Mouse (Mus musculus): Measurements from ENCODE around the gene Hoxa3. TPM values are rescaled to one million over a fixed set of nuclear protein-coding genes. Genes with fewer than 3 reads are reported as not detected.
A peak's percentile ranks its signal among the peaks of the same experiment; 100 is the strongest.

The Hoxa3 gene
- polyA plus RNA-seq, 1 experiment from 2014 or later, result 7.7 TPM

DNA sequence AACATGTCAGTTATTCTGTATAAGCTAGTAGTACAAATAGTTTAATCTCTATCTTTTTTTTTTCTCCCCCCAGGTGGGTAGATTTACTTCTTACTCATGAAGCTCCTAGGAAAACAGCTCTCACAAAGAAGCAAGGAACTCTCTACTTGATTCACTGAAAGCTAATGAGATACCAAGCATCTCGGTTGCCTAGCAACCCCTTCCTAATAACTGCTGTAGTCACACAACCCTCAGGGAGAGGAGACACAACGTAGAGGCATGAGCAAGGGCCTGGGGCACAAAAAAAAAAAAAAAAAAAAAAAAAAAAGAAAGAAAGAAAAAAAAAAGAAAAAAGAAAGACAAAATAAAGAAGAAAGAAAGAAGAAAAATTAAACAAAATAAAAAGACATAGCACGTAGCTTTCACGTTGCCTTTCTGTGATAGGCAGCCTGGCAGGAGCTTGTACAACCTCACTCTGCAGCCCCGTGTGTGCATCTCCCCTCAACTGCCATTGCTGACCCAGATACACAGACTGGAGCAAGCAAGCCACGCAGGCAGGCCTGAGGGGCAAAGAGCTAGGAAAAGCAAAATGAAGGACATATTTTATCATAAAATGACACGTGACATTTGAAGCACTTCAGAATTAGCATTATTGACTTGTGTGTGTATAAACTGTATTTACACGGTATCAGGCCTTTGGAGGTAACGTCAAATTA, 75.1 kb downstream of the Hoxa3 start:
- H3K9ac ChIP-seq (replicated peaks), result no peak overlapping the region
- no peak overlapping the region for H3K27ac ChIP-seq
- no peak overlapping the region for H3K4me2 ChIP-seq
- H3K4me1 ChIP-seq (replicated peaks), result peaks cover 7% of the 10 kb centered on the region; the same call in 1 of the 2 replicates
- no peaks in the 10 kb centered on the region for H3K9me3 ChIP-seq
- 65% methylated on average over 9 of the region's 9 CpGs for WGBS
- no peak overlapping the region for H3K4me3 ChIP-seq (replicated peaks)
- no peak for ATAC-seq (ENCODE audit: insufficient number of reproducible peaks, insufficient read depth, low FRiP score, low TSS enrichment, low read depth)
- no peaks in the 10 kb centered on the region for H3K27me3 ChIP-seq
- H3K36me3 ChIP-seq, result no peaks in the 10 kb centered on the region

- H3K27me3 ChIP-seq, result peaks cover 5% of the 10 kb centered on the region; the same call in 1 of the 2 replicates
- no peak overlapping the region for H3K4me3 ChIP-seq (replicated peaks)
- no peak overlapping the region for H3K27ac ChIP-seq
- no peak overlapping the region for H3K4me2 ChIP-seq
- WGBS, result 78% methylated on average over 4 of the region's 4 CpGs
- H3K4me1 ChIP-seq (replicated peaks), result 0 out of 2 replicates have a peak, but pooled peaks cover 2% of the 10 kb centered on the region
- H3K9ac ChIP-seq (replicated peaks), result no peak overlapping the region
- no peak for ATAC-seq (ENCODE audit: insufficient number of reproducible peaks, insufficient read depth, low FRiP score, low TSS enrichment, low read depth)
- H3K9me3 ChIP-seq, result peaks cover 8% of the 10 kb centered on the region
- no peaks in the 10 kb centered on the region for H3K36me3 ChIP-seq
Observed at GRCm38 (mm10) chr6:52123673-52124072, 89.5 kb downstream of the Hoxa3 start.

DNA sequence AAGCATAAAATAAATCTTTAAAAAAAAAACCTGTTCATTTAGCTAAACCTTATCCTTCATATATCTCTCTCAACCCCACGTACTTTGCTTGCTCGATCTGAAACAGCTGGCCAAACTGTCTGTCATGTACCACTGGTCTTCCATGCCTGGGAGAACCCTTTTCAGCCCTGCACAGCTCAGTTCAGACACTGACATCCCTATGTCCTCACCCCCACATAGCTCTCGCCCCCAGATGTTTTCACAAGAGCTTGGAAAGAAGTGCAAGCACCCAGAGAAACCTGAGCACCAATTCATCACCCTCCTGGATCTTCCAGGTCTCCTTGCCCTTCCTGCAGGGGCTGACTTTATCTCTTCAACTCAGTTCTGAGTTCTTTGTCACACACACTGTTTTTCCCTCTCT, 92.0 kb downstream of the Hoxa3 start:
- peaks cover 8% of the 10 kb centered on the region for H3K4me1 ChIP-seq (replicated peaks)
- 47% methylated on average over 3 of the region's 3 CpGs for WGBS
- no peak overlapping the region for H3K4me2 ChIP-seq
- no peak for ATAC-seq (ENCODE audit: insufficient number of reproducible peaks, insufficient read depth, low FRiP score, low TSS enrichment, low read depth)
- no peaks in the 10 kb centered on the region for H3K9me3 ChIP-seq
- H3K4me3 ChIP-seq (replicated peaks), result no peak overlapping the region
- no peak overlapping the region for H3K9ac ChIP-seq (replicated peaks)
- no peak overlapping the region for H3K27ac ChIP-seq
- H3K36me3 ChIP-seq, result no peaks in the 10 kb centered on the region
- H3K27me3 ChIP-seq, result peaks cover 22% of the 10 kb centered on the region; the same call in 1 of the 2 replicates

MicroRNA genes within 50 kb of the gene (microRNA counts, 519-probe panel; counts per million panel counts)
- microRNA mmu-miR-196b, result 8,534 counts per million, percentile 94 among the panel's probes with 10 or more counts

Small RNA genes within 50 kb of the gene (microRNA-seq; reads per million reads assigned to microRNA genes)
- 98,320 reads per million, percentile 100 among the genes with 10 or more reads in this experiment for gene Mir196b

Other genes starting within 250 kb of the Hoxa3 start
- gene Skap2, start 200.8 kb downstream of the Hoxa3 start, polyA plus RNA-seq (2016; fragmentation: Nextera tagmentation; extraction: Ambion mirVana), result 14.4 and 14.6 TPM in 2 replicates
- gene Hoxa1, start 55.0 kb downstream of the Hoxa3 start, polyA plus RNA-seq (2016; fragmentation: Nextera tagmentation; extraction: Ambion mirVana), result 0.58 and 0.70 TPM in 2 replicates
- 1.8 and 2.0 TPM in 2 replicates for gene Hoxa2, start 48.5 kb downstream of the Hoxa3 start, polyA plus RNA-seq (2016; fragmentation: Nextera tagmentation; extraction: Ambion mirVana)
- gene 5730596B20Rik, start 35.8 kb downstream of the Hoxa3 start, polyA plus RNA-seq (2016; fragmentation: Nextera tagmentation; extraction: Ambion mirVana), result 0.91 and 0.98 TPM in 2 replicates
- 0.35 and 0.90 TPM in 2 replicates for gene Hoxa4, start 21.6 kb downstream of the Hoxa3 start, polyA plus RNA-seq (2016; fragmentation: Nextera tagmentation; extraction: Ambion mirVana)
- gene Hoxa5, start 8.7 kb downstream of the Hoxa3 start, polyA plus RNA-seq (2016; fragmentation: Nextera tagmentation; extraction: Ambion mirVana), result 8.2 and 9.2 TPM in 2 replicates
- gene Hoxa6, start 4.6 kb downstream of the Hoxa3 start, polyA plus RNA-seq (2016; fragmentation: Nextera tagmentation; extraction: Ambion mirVana), result 3.1 and 4.1 TPM in 2 replicates
- gene Gm28308, start within 50 bp of the Hoxa3 start, polyA plus RNA-seq (2016; fragmentation: Nextera tagmentation; extraction: Ambion mirVana), result 2.1 TPM in 1 of 2 replicates, not detected in the other
- 11.7 and 13.8 TPM in 2 replicates for gene Hoxa7, start 8.5 kb upstream of the Hoxa3 start, polyA plus RNA-seq (2016; fragmentation: Nextera tagmentation; extraction: Ambion mirVana)
- gene Hoxa9, start 17.8 kb upstream of the Hoxa3 start, polyA plus RNA-seq (2016; fragmentation: Nextera tagmentation; extraction: Ambion mirVana), result 74.7 and 77.4 TPM in 2 replicates
- gene Hoxa10, start 27.5 kb upstream of the Hoxa3 start, polyA plus RNA-seq (2016; fragmentation: Nextera tagmentation; extraction: Ambion mirVana), result 272 and 294 TPM in 2 replicates
- 88.2 and 96.8 TPM in 2 replicates for gene Hoxa11, start 32.5 kb upstream of the Hoxa3 start, polyA plus RNA-seq (2016; fragmentation: Nextera tagmentation; extraction: Ambion mirVana)
- 33.1 and 34.1 TPM in 2 replicates for gene Hoxa13, start 47.5 kb upstream of the Hoxa3 start, polyA plus RNA-seq (2016; fragmentation: Nextera tagmentation; extraction: Ambion mirVana)
- gene Evx1, start 100.2 kb upstream of the Hoxa3 start, polyA plus RNA-seq (2016; fragmentation: Nextera tagmentation; extraction: Ambion mirVana), result 4.8 and 5.2 TPM in 2 replicates